Mouse (Mus musculus) spleen, adult 2 months (tissue): ENCODE results near the gene Gm20388.

Source experiments
- CTCF ChIP-seq: fragments of 200-500 bp; IDR thresholded peaks from 2 replicates; pipeline ENCODE4 v1.5.1; 2011; ENCODE audit warnings: mild to moderate bottlenecking, inconsistent platforms; ENCODE audit not compliant: insufficient read depth, insufficient read length, insufficient replicate concordance; ENCODE audit errors: extremely low read depth
- POLR2A ChIP-seq: fragments of 200-500 bp; IDR thresholded peaks from 2 replicates; pipeline ENCODE4 v1.6.1; 2011; ENCODE audit warnings: low read depth, low read length, inconsistent platforms

- TF ChIP-seq CTCF (no peak), POLR2A (no peak)
Observed at GRCm38 (mm10) chr8:123329961-123330360, 3419.3 kb downstream of the Gm20388 start.
